Mouse (Mus musculus): ENCODE results near the gene Ugp2. TPM values are rescaled to one million over a fixed set of nuclear protein-coding genes. Genes with fewer than 3 reads are reported as not detected.

Gene Ugp2
- polyA plus RNA-seq (2011; ENCODE audit: insufficient read length, low read depth, missing spikeins), result 68.9 and 73.3 TPM in 2 replicates

DNA sequence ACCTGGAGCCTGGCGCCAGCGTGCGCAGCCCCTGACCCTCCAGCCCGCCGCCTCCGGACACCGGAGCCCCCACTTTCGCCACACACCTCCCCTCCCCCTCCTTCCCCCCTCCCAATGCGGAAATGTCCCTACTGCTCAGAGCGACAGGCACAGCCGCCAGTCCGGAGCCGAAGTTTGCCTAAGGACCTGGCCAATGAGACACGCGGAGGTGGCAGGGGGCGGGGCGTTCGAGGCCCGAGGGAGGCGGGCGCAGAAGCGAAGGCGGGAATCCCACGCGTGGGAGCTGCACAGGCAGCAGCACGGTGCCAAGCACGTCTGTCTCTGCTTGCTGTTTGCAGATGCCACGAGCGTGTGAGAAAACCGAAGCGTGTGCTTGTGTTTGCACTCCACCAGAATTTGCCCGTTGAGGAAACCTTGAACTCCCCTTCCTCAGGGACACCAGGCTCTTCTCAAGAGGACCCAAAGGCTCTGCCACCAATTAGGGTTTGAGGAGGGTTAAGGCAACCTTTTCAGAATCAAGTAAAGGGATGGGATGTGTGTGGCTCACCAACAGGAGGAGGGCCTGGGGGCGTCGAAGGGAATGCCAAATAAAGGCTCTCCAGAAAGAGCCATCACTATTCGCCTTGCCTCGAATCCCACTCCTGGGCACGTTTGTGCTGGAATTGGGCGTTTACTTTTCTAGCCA is at the start of gene Ugp2:
Gene Ugp2, minus strand, starts transcription at position 80 of the 685 bp plus-strand sequence.
- peak within 1 kb of the TSS; percentile 96 for H3K4me3 ChIP-seq (ENCODE audit: insufficient read depth, low read length)
- peaks cover 4% of the 10 kb centered on the region for H3K4me1 ChIP-seq (ENCODE audit: control insufficient read depth, insufficient read depth, low read length)
- H3K27ac ChIP-seq (ENCODE audit: insufficient read depth, low read length), result peak within 1 kb of the TSS; percentile 83
- no peak for TF ChIP-seq CTCF (IDR thresholded peaks at IDR 0.05; ENCODE audit: borderline replicate concordance, insufficient read depth, low read length)
- peak; percentile 75 for TF ChIP-seq POLR2A (IDR thresholded peaks at IDR 0.05; ENCODE audit: low read depth, low read length)

GRCm38 (mm10) chr11:21414911-21415381 is 43.9 kb upstream of the Ugp2 start:
- no peak overlapping the region for H3K27ac ChIP-seq (ENCODE audit: insufficient read depth, low read length)
- TF ChIP-seq POLR2A (IDR thresholded peaks at IDR 0.05; ENCODE audit: low read depth, low read length) (no peak), CTCF (IDR thresholded peaks at IDR 0.05; ENCODE audit: borderline replicate concordance, insufficient read depth, low read length) (no peak)

GRCm38 (mm10) chr11:21406668-21407067 is 35.7 kb upstream of the Ugp2 start:
- no peak overlapping the region for H3K27ac ChIP-seq (ENCODE audit: insufficient read depth, low read length)
- TF ChIP-seq POLR2A (IDR thresholded peaks at IDR 0.05; ENCODE audit: low read depth, low read length), result no peak
- no peak for TF ChIP-seq CTCF (IDR thresholded peaks at IDR 0.05; ENCODE audit: borderline replicate concordance, insufficient read depth, low read length)

More at GRCm38 (mm10) chr11:21414911-21415381, 43.9 kb upstream of the Ugp2 start:
- H3K4me1 ChIP-seq (ENCODE audit: control insufficient read depth, insufficient read depth, low read length), result no peaks in the 10 kb centered on the region
- no peak overlapping the region for H3K4me3 ChIP-seq (ENCODE audit: insufficient read depth, low read length)

GRCm38 (mm10) chr11:21406141-21406540 is 35.1 kb upstream of the Ugp2 start:
- H3K4me1 ChIP-seq (ENCODE audit: control insufficient read depth, insufficient read depth, low read length), result peaks cover 2% of the 10 kb centered on the region
- TF ChIP-seq CTCF (IDR thresholded peaks at IDR 0.05; ENCODE audit: borderline replicate concordance, insufficient read depth, low read length) (no peak), POLR2A (IDR thresholded peaks at IDR 0.05; ENCODE audit: low read depth, low read length) (no peak)

More at GRCm38 (mm10) chr11:21406668-21407067, 35.7 kb upstream of the Ugp2 start:
- Histone ChIP-seq H3K4me3 (ENCODE audit: insufficient read depth, low read length) (no peak overlapping the region), H3K4me1 (ENCODE audit: control insufficient read depth, insufficient read depth, low read length) (peaks cover 2% of the 10 kb centered on the region)

DNA sequence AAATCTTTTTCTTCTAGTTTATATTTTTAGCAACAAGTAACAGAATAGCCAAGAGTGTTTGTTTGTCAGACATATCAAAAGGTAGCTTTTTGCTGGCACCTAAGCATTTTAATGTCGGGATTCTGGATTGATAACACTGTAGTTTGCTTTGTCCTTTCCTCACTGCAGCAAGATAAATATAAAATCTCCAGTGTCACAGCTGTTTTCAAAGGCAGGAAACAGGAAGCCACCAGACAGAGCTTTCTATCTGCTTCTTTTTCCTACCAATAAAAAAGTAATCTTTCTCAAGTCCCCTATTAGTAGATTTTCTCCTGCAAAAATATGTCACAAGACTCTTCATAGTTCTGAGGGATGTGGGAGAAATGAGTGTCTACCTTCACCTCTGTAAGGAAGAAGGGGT is 32.9 kb upstream of the Ugp2 start:
- H3K4me1 ChIP-seq (ENCODE audit: control insufficient read depth, insufficient read depth, low read length), result peaks cover 7% of the 10 kb centered on the region
- TF ChIP-seq POLR2A (IDR thresholded peaks at IDR 0.05; ENCODE audit: low read depth, low read length) (no peak), CTCF (IDR thresholded peaks at IDR 0.05; ENCODE audit: borderline replicate concordance, insufficient read depth, low read length) (no peak)

More at GRCm38 (mm10) chr11:21406141-21406540, 35.1 kb upstream of the Ugp2 start:
- Histone ChIP-seq H3K4me3 (ENCODE audit: insufficient read depth, low read length) (no peak overlapping the region), H3K27ac (ENCODE audit: insufficient read depth, low read length) (no peak overlapping the region)

GRCm38 (mm10) chr11:21402481-21403254 is 31.7 kb upstream of the Ugp2 start:
- H3K4me3 ChIP-seq (ENCODE audit: insufficient read depth, low read length), result no peak overlapping the region
- TF ChIP-seq CTCF (IDR thresholded peaks at IDR 0.05; ENCODE audit: borderline replicate concordance, insufficient read depth, low read length) (no peak), POLR2A (IDR thresholded peaks at IDR 0.05; ENCODE audit: low read depth, low read length) (no peak)
- H3K4me1 ChIP-seq (ENCODE audit: control insufficient read depth, insufficient read depth, low read length), result peaks cover 7% of the 10 kb centered on the region
- H3K27ac ChIP-seq (ENCODE audit: insufficient read depth, low read length), result no peak overlapping the region

More for the DNA sequence above, 32.9 kb upstream of the Ugp2 start:
- Histone ChIP-seq H3K4me3 (ENCODE audit: insufficient read depth, low read length) (no peak overlapping the region), H3K27ac (ENCODE audit: insufficient read depth, low read length) (no peak overlapping the region)

DNA sequence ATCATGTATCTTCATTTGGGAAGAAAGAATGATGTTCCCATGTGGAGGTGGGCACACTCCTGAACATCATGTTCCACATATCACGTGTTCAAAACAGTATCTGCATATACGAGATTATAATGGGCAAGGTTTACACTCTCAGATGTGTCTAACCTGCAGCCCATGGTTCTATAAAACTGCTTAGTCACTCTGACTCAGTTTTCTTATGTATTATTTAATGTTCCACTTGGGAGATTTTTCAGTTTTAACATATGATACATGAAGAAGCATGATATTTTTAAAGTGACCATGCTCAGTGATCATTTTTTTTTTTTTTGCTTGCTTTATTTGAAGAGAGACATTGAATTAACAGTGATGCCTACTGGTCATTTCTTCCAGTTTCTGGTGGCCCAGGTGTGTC is 30.2 kb upstream of the Ugp2 start:
- Histone ChIP-seq H3K4me3 (ENCODE audit: insufficient read depth, low read length) (no peak overlapping the region), H3K27ac (ENCODE audit: insufficient read depth, low read length) (no peak overlapping the region), H3K4me1 (ENCODE audit: control insufficient read depth, insufficient read depth, low read length) (peaks cover 7% of the 10 kb centered on the region)
- no peak for TF ChIP-seq CTCF (IDR thresholded peaks at IDR 0.05; ENCODE audit: borderline replicate concordance, insufficient read depth, low read length)
- TF ChIP-seq POLR2A (IDR thresholded peaks at IDR 0.05; ENCODE audit: low read depth, low read length), result no peak

- no peak overlapping the region for H3K27ac ChIP-seq (ENCODE audit: insufficient read depth, low read length)
- peaks cover 7% of the 10 kb centered on the region for H3K4me1 ChIP-seq (ENCODE audit: control insufficient read depth, insufficient read depth, low read length)
- H3K4me3 ChIP-seq (ENCODE audit: insufficient read depth, low read length), result no peak overlapping the region
- TF ChIP-seq POLR2A (IDR thresholded peaks at IDR 0.05; ENCODE audit: low read depth, low read length), result no peak
- TF ChIP-seq CTCF (IDR thresholded peaks at IDR 0.05; ENCODE audit: borderline replicate concordance, insufficient read depth, low read length), result no peak
Measured at GRCm38 (mm10) chr11:21399186-21399681, 28.2 kb upstream of the Ugp2 start.

DNA sequence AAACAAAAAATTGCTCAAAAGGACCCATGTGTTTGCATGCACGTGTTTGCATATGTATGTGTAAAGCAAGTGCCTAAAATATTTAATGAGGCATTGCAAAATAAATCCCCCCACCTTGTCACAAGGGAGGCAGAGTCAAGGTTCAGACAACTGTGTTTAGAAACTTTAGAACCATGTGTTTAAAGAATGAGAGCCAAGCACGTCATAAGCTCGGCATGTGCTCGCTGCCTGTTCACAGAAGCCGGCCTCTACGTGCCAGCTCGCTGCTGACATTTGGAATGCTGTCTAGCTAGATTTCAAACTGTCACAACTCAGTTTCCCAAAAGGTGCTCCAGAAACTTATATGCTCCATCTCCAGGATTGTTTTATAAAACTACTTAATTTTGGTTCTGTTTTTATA is 27.5 kb upstream of the Ugp2 start:
- Histone ChIP-seq H3K27ac (ENCODE audit: insufficient read depth, low read length) (no peak overlapping the region), H3K4me3 (ENCODE audit: insufficient read depth, low read length) (no peak overlapping the region), H3K4me1 (ENCODE audit: control insufficient read depth, insufficient read depth, low read length) (peaks cover 7% of the 10 kb centered on the region)
- TF ChIP-seq POLR2A (IDR thresholded peaks at IDR 0.05; ENCODE audit: low read depth, low read length) (no peak), CTCF (IDR thresholded peaks at IDR 0.05; ENCODE audit: borderline replicate concordance, insufficient read depth, low read length) (no peak)

All from embryonic fibroblast, embryonic 13.5 days (primary cell).